Mouse (Mus musculus) forebrain, embryonic 15.5 days (tissue): ENCODE data around the gene Gapdh. TPM values are rescaled to one million over a fixed set of nuclear protein-coding genes. Genes with fewer than 3 reads are reported as not detected.

Experiments
- ATAC-seq: fragments of 200-750 bp; cut with Nextera tagmentation; replicated peaks from 2 replicates; pipeline ENCODE4 v1.8.0; 2017; ENCODE audit warnings: mild to moderate bottlenecking, moderate TSS enrichment, moderate library complexity
- H3K27ac ChIP-seq: fragments of 300-500 bp; sonication (generic); replicated peaks from 2 replicates; pipeline ENCODE4 v1.5.1; 2015; ENCODE audit warnings: mild to moderate bottlenecking, inconsistent platforms
- H3K27me3 ChIP-seq: fragments of 300-500 bp; sonication (generic); 2 replicates; pipeline ENCODE4 v1.6.1; 2015; ENCODE audit warnings: inconsistent platforms
- H3K36me3 ChIP-seq: fragments of 300-500 bp; sonication (generic); 2 replicates; pipeline ENCODE4 v1.6.1; 2015; ENCODE audit warnings: mild to moderate bottlenecking, inconsistent platforms
- H3K4me1 ChIP-seq: fragments of 300-500 bp; sonication (generic); 2 replicates; pipeline ENCODE4 v1.6.1; 2015; ENCODE audit warnings: inconsistent platforms
- H3K4me2 ChIP-seq: fragments of 300-500 bp; sonication (generic); replicated peaks from 2 replicates; pipeline ENCODE4 v1.6.1; 2015; ENCODE audit warnings: mild to moderate bottlenecking, inconsistent platforms
- H3K4me3 ChIP-seq: fragments of 300-500 bp; sonication (generic); 2 replicates; pipeline ENCODE4 v1.5.1; 2015; ENCODE audit warnings: mild to moderate bottlenecking, inconsistent platforms
- H3K9ac ChIP-seq: fragments of 300-500 bp; sonication (generic); replicated peaks from 2 replicates; pipeline ENCODE4 v1.6.1; 2015; ENCODE audit warnings: mild to moderate bottlenecking, inconsistent platforms
- H3K9me3 ChIP-seq: fragments of 300-500 bp; sonication (generic); 2 replicates; pipeline ENCODE4 v1.6.1; 2016; ENCODE audit warnings: inconsistent platforms
- WGBS: fragments of 180-500 bp; shearing (Covaris S2); methylation state at CpG from one replicate; pipeline ENCODE4 v1.1.7; 2015; ENCODE audit warnings: mixed read lengths; 5-methylcytosine and 5-hydroxymethylcytosine counted together
- polyA plus RNA-seq: library from polyadenylated mRNA; unstranded; fragments of >200 nt; fragmentation: Nextera tagmentation; extraction: Ambion mirVana; gene quantifications from 2 replicates; pipeline ENCODE4 v1.2.1, GENCODE M21; 2015

Gene Gapdh
- polyA plus RNA-seq, 1 experiment from 2014 or later, result 1,461 TPM

DNA sequence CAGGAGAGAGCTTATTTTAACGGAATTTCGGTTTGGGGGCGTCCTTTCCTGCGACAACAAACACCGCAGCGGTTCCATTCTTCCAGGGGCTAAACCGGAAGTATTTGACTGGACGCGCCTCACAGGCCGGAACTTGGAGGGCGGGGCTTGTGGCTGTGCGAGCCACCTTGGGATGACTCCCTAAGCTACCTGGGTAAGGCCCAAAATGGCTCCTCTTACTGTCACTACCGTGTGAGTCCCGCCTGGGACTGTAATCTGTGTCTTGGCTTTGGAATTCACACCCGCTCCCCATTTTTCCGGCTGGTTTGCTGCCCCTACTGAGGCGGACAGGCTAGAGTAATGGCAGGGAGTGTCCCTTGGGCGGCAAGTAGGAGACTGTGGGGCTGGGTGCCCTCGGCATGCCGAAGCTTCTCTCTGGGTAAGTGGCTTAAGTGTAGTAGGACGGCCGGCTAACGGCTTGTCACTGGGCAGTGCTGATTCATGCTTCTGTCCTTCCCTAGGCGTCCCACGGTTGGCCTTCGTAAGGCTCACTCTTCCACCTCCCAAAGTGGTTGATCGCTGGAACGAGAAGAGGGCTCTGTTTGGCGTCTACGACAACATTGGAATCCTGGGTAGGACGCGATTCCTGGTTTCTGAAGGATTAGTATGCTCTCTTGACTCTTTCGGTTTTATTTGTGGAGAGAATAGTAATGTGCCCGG, 25.9 kb upstream of the Gapdh start:
- Histone ChIP-seq H3K4me2 (peak overlapping the region; percentile 77), H3K4me1 (peaks cover 29% of the 10 kb centered on the region), H3K9me3 (no peaks in the 10 kb centered on the region), H3K4me3 (peak overlapping the region; percentile 83), H3K36me3 (peaks cover 33% of the 10 kb centered on the region), H3K9ac (peak overlapping the region; percentile 81), H3K27me3 (no peaks in the 10 kb centered on the region), H3K27ac (peak overlapping the region; percentile 100)
- WGBS, result under 1% methylated on average over 34 of the region's 34 CpGs
- peak; percentile 94 for ATAC-seq

GRCm38 (mm10) chr6:125191332-125192015, 25.2 kb upstream of the Gapdh start, which contains the start of the genes Ncapd2 and Mrpl51:
Gene Ncapd2 (minus strand): TSS chr6:125191701.
Gene Mrpl51 (plus strand): TSS chr6:125191801.
- H3K4me2 ChIP-seq, result peak within 1 kb of the TSS; percentile 77
- peaks cover 29% of the 10 kb centered on the region for H3K4me1 ChIP-seq
- under 1% methylated on average over 54 of the region's 54 CpGs for WGBS
- no peaks in the 10 kb centered on the region for H3K9me3 ChIP-seq
- peak within 1 kb of the TSS; percentile 81 for H3K9ac ChIP-seq
- peaks cover 39% of the 10 kb centered on the region for H3K36me3 ChIP-seq
- H3K27me3 ChIP-seq, result no peaks in the 10 kb centered on the region
- peak within 1 kb of the TSS; percentile 83 for H3K4me3 ChIP-seq
- H3K27ac ChIP-seq, result peak within 1 kb of the TSS; percentile 100
- ATAC-seq, result peak; percentile 97

DNA sequence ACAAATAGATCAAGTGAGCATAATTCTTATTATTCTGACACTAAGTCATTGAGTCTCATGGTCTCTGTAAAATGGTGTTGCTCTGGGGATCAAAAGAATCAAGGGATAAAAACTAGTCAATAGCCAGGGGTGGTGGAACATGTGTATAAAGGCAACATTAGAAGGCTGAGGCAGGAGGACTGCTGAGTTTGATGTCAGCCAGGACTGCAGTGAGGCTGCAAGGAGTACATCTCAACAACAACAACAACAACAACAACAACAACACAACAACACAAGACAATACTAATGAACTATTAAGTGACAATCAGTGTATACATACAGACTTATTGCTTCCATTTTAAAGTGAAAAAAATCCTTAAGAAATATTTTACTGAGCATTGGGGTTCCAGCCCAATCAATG, 24.5 kb upstream of the Gapdh start:
- Histone ChIP-seq H3K9ac (peak overlapping the region; percentile 71), H3K4me1 (peaks cover 29% of the 10 kb centered on the region), H3K9me3 (no peaks in the 10 kb centered on the region), H3K4me2 (peak overlapping the region; percentile 77), H3K27ac (peak overlapping the region; percentile 100), H3K4me3 (peak overlapping the region; percentile 83), H3K27me3 (no peaks in the 10 kb centered on the region), H3K36me3 (peaks cover 46% of the 10 kb centered on the region)
- ATAC-seq, result no peak

- H3K27me3 ChIP-seq, result no peaks in the 10 kb centered on the region
- no peak overlapping the region for H3K4me3 ChIP-seq
- H3K9ac ChIP-seq, result no peak overlapping the region
- WGBS, result 96% methylated on average over 10 of the region's 10 CpGs
- H3K9me3 ChIP-seq, result no peaks in the 10 kb centered on the region
- peaks cover 78% of the 10 kb centered on the region for H3K36me3 ChIP-seq
- no peak for ATAC-seq
- no peak overlapping the region for H3K27ac ChIP-seq
- peaks cover 19% of the 10 kb centered on the region for H3K4me1 ChIP-seq
- no peak overlapping the region for H3K4me2 ChIP-seq
These were observed 19.9 kb upstream of the Gapdh start for GRCm38 (mm10) chr6:125186203-125186602.

DNA sequence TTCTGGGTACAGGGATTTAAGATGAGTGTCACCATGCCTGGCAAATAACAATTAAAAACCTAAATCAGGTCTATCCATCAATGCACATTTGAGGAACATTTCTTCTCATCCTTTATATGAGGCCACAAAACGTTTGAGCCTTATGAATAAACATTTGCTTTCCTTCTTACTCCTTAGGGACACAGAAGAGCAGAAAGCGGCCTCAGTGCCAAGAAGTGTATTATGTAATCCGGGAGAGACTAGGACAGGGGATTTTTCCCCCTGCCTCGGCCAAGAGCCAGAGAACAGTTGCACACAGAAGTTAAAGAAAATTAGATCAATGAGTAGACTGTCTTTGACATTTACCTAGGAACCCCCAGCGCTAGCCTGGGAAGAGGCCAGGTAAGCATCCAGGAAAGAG, 15.9 kb upstream of the Gapdh start:
- no peaks in the 10 kb centered on the region; the same call in 1 of the 2 replicates for H3K4me1 ChIP-seq
- H3K9me3 ChIP-seq, result no peaks in the 10 kb centered on the region
- 70% methylated on average over 5 of the region's 5 CpGs for whole genome bisulfite sequencing
- H3K4me2 ChIP-seq, result no peak overlapping the region
- no peak for ATAC-seq
- H3K9ac ChIP-seq, result no peak overlapping the region
- H3K4me3 ChIP-seq, result no peak overlapping the region
- no peak overlapping the region for H3K27ac ChIP-seq
- H3K27me3 ChIP-seq, result no peaks in the 10 kb centered on the region
- H3K36me3 ChIP-seq, result peaks cover 96% of the 10 kb centered on the region

DNA sequence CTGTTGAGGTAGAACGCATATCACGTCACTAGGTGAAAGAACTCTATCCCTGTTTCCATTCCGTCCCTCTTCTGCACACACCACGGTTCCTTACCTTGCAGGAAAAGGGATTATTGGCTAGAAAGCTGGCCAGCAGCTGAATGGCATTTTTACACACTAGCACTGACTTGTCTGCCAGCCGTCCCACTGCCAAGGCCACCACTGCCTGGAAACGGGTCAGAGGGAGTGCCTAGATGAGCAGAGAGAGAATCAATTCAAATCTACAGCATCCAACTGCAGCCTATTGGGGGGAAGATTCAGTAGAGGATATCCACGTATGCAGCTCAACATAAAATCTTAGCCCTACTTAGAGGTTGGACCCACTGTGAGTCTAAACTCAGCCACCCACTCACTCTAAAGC, 13.3 kb upstream of the Gapdh start:
- ATAC-seq, result no peak
- H3K36me3 ChIP-seq, result peaks cover 94% of the 10 kb centered on the region
- no peaks in the 10 kb centered on the region for H3K4me1 ChIP-seq
- no peak overlapping the region for H3K4me2 ChIP-seq
- H3K9ac ChIP-seq, result no peak overlapping the region
- no peaks in the 10 kb centered on the region for H3K9me3 ChIP-seq
- H3K27ac ChIP-seq, result no peak overlapping the region
- no peak overlapping the region for H3K4me3 ChIP-seq
- WGBS, result 91% methylated on average over 7 of the region's 7 CpGs
- H3K27me3 ChIP-seq, result no peaks in the 10 kb centered on the region

GRCm38 (mm10) chr6:125175469-125175868, 9.2 kb upstream of the Gapdh start:
- WGBS, result 90% methylated on average over 5 of the region's 5 CpGs
- ATAC-seq, result no peak
- Histone ChIP-seq H3K27me3 (no peaks in the 10 kb centered on the region), H3K4me1 (no peaks in the 10 kb centered on the region), H3K36me3 (peaks cover 94% of the 10 kb centered on the region), H3K9me3 (no peaks in the 10 kb centered on the region), H3K27ac (no peak overlapping the region), H3K4me3 (no peak overlapping the region), H3K4me2 (no peak overlapping the region), H3K9ac (no peak overlapping the region)

GRCm38 (mm10) chr6:125173256-125173655, 7.0 kb upstream of the Gapdh start:
- H3K9me3 ChIP-seq, result no peaks in the 10 kb centered on the region
- H3K4me2 ChIP-seq, result no peak overlapping the region
- H3K9ac ChIP-seq, result no peak overlapping the region
- ATAC-seq, result no peak
- H3K4me1 ChIP-seq, result no peaks in the 10 kb centered on the region
- H3K36me3 ChIP-seq, result peaks cover 97% of the 10 kb centered on the region
- WGBS, result 90% methylated on average over 7 of the region's 7 CpGs
- no peak overlapping the region for H3K4me3 ChIP-seq
- no peaks in the 10 kb centered on the region for H3K27me3 ChIP-seq
- H3K27ac ChIP-seq, result no peak overlapping the region

DNA sequence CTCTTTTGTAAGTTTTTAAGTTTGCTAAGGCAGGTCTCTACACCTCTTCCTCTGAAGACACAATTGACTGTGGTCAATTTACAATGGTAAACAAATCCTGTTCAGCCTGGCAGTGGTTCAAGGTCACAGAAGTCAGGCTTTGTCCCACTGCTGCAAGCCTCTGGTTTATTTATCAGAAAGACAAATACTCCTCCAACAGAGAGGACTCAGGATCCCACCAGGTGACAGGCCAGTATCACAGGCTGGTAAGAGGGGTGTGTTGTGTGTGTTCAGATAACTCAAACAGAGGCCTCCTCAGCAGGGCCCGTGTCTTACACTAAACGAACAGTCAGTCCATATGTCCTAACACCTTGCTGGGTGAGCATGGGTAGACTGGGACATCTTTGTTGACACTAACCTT, 6.2 kb upstream of the Gapdh start:
- no peaks in the 10 kb centered on the region for H3K9me3 ChIP-seq
- H3K27me3 ChIP-seq, result no peaks in the 10 kb centered on the region
- no peak overlapping the region for H3K27ac ChIP-seq
- peaks cover 97% of the 10 kb centered on the region for H3K36me3 ChIP-seq
- H3K4me2 ChIP-seq, result no peak overlapping the region
- no peak overlapping the region for H3K4me3 ChIP-seq
- WGBS, result 95% methylated on average over 2 of the region's 2 CpGs
- H3K4me1 ChIP-seq, result peaks cover 4% of the 10 kb centered on the region
- no peak overlapping the region for H3K9ac ChIP-seq
- no peak for ATAC-seq

GRCm38 (mm10) chr6:125170194-125170593, 3.9 kb upstream of the Gapdh start:
- H3K27me3 ChIP-seq, result no peaks in the 10 kb centered on the region
- no peak overlapping the region for H3K4me2 ChIP-seq
- H3K27ac ChIP-seq, result no peak overlapping the region
- H3K4me1 ChIP-seq, result peaks cover 19% of the 10 kb centered on the region
- H3K36me3 ChIP-seq, result peaks cover 77% of the 10 kb centered on the region
- WGBS, result 86% methylated on average over 6 of the region's 6 CpGs
- no peaks in the 10 kb centered on the region for H3K9me3 ChIP-seq
- no peak overlapping the region for H3K4me3 ChIP-seq
- no peak overlapping the region for H3K9ac ChIP-seq
- no peak for ATAC-seq

GRCm38 (mm10) chr6:125168086-125168485, 1.8 kb upstream of the Gapdh start:
- WGBS, result 91% methylated on average over 14 of the region's 14 CpGs
- peaks cover 31% of the 10 kb centered on the region for H3K4me1 ChIP-seq
- H3K9ac ChIP-seq, result no peak overlapping the region
- no peaks in the 10 kb centered on the region for H3K9me3 ChIP-seq
- peak overlapping the region; percentile 92; the same call in 1 of the 2 replicates for H3K27ac ChIP-seq
- no peak overlapping the region for H3K4me3 ChIP-seq
- no peaks in the 10 kb centered on the region for H3K27me3 ChIP-seq
- no peak overlapping the region for H3K4me2 ChIP-seq
- peaks cover 64% of the 10 kb centered on the region for H3K36me3 ChIP-seq
- ATAC-seq, result no peak

DNA sequence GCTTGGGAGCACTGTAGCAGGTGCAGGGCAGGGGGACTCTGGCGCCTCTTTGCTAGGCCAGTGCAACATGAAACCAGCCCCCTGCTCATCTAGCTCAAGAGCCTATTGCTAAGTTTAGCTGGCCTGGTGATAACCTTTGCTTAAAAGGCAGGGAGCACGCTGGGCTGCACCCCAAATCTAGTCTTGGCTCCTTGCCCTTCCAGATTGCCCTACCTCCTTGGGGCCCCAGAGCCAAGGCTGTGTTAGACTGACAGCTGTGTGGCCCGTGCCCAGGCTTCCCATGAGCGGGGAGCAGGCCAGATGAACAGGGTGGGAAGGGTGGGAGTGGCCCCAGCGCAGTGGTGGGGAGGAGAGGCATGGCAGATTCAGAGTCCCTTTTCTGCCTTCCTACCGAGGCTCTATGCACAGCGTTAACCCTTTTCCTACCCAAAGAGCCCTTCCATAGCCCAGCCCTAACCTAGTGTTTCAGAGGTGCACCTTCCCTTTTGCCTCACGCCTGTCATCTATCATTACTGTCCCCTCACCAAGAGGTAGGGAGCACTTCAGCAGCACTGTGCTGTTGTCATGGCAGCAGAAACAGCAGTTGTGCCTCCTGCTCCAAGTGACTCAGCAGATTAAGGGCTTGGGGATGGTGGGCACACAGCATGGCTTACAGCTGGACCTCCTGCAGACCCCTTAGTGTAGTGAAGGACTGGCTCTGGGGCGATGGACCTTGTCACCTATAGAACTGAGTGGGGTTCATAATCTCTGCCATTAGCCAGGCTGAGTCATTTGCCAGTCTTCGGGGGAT, 789 bp upstream of the Gapdh start:
- H3K36me3 ChIP-seq, result peaks cover 59% of the 10 kb centered on the region

More for the DNA sequence above, 789 bp upstream of the Gapdh start:
- H3K9ac ChIP-seq, result peak overlapping the region; percentile 17; the same call in 1 of the 2 replicates
- ATAC-seq, result peak; percentile 14; the same call in 1 of the 2 replicates
- peak overlapping the region; percentile 87 for H3K4me2 ChIP-seq
- 14% methylated on average over 10 of the region's 10 CpGs for WGBS
- H3K27ac ChIP-seq, result peak overlapping the region; percentile 92
- peak overlapping the region; percentile 88 for H3K4me3 ChIP-seq
- H3K4me1 ChIP-seq, result peaks cover 39% of the 10 kb centered on the region
- H3K9me3 ChIP-seq, result no peaks in the 10 kb centered on the region
- H3K27me3 ChIP-seq, result no peaks in the 10 kb centered on the region
